Mouse (Mus musculus): ENCODE measurements at regions not wholly inside any gene's neighbourhood (a gene's known extent, or its start where the extent isn't known, plus 50 kb on each side); places are given as distances from the start of the nearest gene placed in this dataset.

GRCm38 (mm10) chr13:44182544-44183191, 398.1 kb downstream of the Cd83 start:
- WGBS: 80% methylated on average over 15 of the region's 15 CpGs
- Histone ChIP-seq H3K4me1 (ENCODE audit: control insufficient read depth, insufficient read depth, low read length) (no peaks in the 10 kb centered on the region), H3K27ac (ENCODE audit: control insufficient read depth, insufficient read depth, low read depth, low read length, poor library complexity) (no peak overlapping the region), H3K4me3 (replicated peaks; ENCODE audit: control insufficient read depth, low read depth, low read length) (no peak overlapping the region)
- TF ChIP-seq POLR2A (IDR thresholded peaks at IDR 0.05; ENCODE audit: borderline replicate concordance, control insufficient read depth, low read depth, low read length) (no peak), CTCF (IDR thresholded peaks at IDR 0.05; ENCODE audit: control insufficient read depth, insufficient read depth, low read length) (no peak)

GRCm38 (mm10) chr13:44195365-44195764, 410.8 kb downstream of the Cd83 start:
- no peak overlapping the region for H3K4me3 ChIP-seq (replicated peaks; ENCODE audit: control insufficient read depth, low read depth, low read length)
- no peak overlapping the region for H3K27ac ChIP-seq (ENCODE audit: control insufficient read depth, insufficient read depth, low read depth, low read length, poor library complexity)
- WGBS: 73% methylated on average over 5 of the region's 5 CpGs
- TF ChIP-seq CTCF (IDR thresholded peaks at IDR 0.05; ENCODE audit: control insufficient read depth, insufficient read depth, low read length): no peak
- no peak for TF ChIP-seq POLR2A (IDR thresholded peaks at IDR 0.05; ENCODE audit: borderline replicate concordance, control insufficient read depth, low read depth, low read length)
- no peaks in the 10 kb centered on the region for H3K4me1 ChIP-seq (ENCODE audit: control insufficient read depth, insufficient read depth, low read length)

- H3K4me3 ChIP-seq (replicated peaks; ENCODE audit: control insufficient read depth, low read depth, low read length): no peak overlapping the region
- 54% methylated on average over 4 of the region's 4 CpGs for WGBS
- no peak for TF ChIP-seq CTCF (IDR thresholded peaks at IDR 0.05; ENCODE audit: control insufficient read depth, insufficient read depth, low read length)
- TF ChIP-seq POLR2A (IDR thresholded peaks at IDR 0.05; ENCODE audit: borderline replicate concordance, control insufficient read depth, low read depth, low read length): no peak
- no peaks in the 10 kb centered on the region for H3K4me1 ChIP-seq (ENCODE audit: control insufficient read depth, insufficient read depth, low read length)
- H3K27ac ChIP-seq (ENCODE audit: control insufficient read depth, insufficient read depth, low read depth, low read length, poor library complexity): no peak overlapping the region
Measured at GRCm38 (mm10) chr13:44206042-44206441, 421.5 kb downstream of the Cd83 start.

GRCm38 (mm10) chr13:44206448-44206847, 421.9 kb downstream of the Cd83 start:
- H3K4me3 ChIP-seq (replicated peaks; ENCODE audit: control insufficient read depth, low read depth, low read length): no peak overlapping the region
- 73% methylated on average over 4 of the region's 4 CpGs for WGBS
- no peak overlapping the region for H3K27ac ChIP-seq (ENCODE audit: control insufficient read depth, insufficient read depth, low read depth, low read length, poor library complexity)
- TF ChIP-seq CTCF (IDR thresholded peaks at IDR 0.05; ENCODE audit: control insufficient read depth, insufficient read depth, low read length) (no peak), POLR2A (IDR thresholded peaks at IDR 0.05; ENCODE audit: borderline replicate concordance, control insufficient read depth, low read depth, low read length) (no peak)
- H3K4me1 ChIP-seq (ENCODE audit: control insufficient read depth, insufficient read depth, low read length): no peaks in the 10 kb centered on the region

GRCm38 (mm10) chr13:44207400-44208005, 422.9 kb downstream of the Cd83 start:
- WGBS: 82% methylated on average over 11 of the region's 11 CpGs
- TF ChIP-seq POLR2A (IDR thresholded peaks at IDR 0.05; ENCODE audit: borderline replicate concordance, control insufficient read depth, low read depth, low read length) (no peak), CTCF (IDR thresholded peaks at IDR 0.05; ENCODE audit: control insufficient read depth, insufficient read depth, low read length) (no peak)
- Histone ChIP-seq H3K27ac (ENCODE audit: control insufficient read depth, insufficient read depth, low read depth, low read length, poor library complexity) (no peak overlapping the region), H3K4me3 (replicated peaks; ENCODE audit: control insufficient read depth, low read depth, low read length) (no peak overlapping the region), H3K4me1 (ENCODE audit: control insufficient read depth, insufficient read depth, low read length) (no peaks in the 10 kb centered on the region)

GRCm38 (mm10) chr13:44209036-44209435, 424.5 kb downstream of the Cd83 start:
- no peak overlapping the region for H3K27ac ChIP-seq (ENCODE audit: control insufficient read depth, insufficient read depth, low read depth, low read length, poor library complexity)
- 66% methylated on average over 11 of the region's 11 CpGs for WGBS
- no peak overlapping the region for H3K4me3 ChIP-seq (replicated peaks; ENCODE audit: control insufficient read depth, low read depth, low read length)
- TF ChIP-seq POLR2A (IDR thresholded peaks at IDR 0.05; ENCODE audit: borderline replicate concordance, control insufficient read depth, low read depth, low read length) (no peak), CTCF (IDR thresholded peaks at IDR 0.05; ENCODE audit: control insufficient read depth, insufficient read depth, low read length) (no peak)
- no peaks in the 10 kb centered on the region for H3K4me1 ChIP-seq (ENCODE audit: control insufficient read depth, insufficient read depth, low read length)

- WGBS: 54% methylated on average over 6 of the region's 6 CpGs
- no peaks in the 10 kb centered on the region for H3K4me1 ChIP-seq (ENCODE audit: control insufficient read depth, insufficient read depth, low read length)
- TF ChIP-seq CTCF (IDR thresholded peaks at IDR 0.05; ENCODE audit: control insufficient read depth, insufficient read depth, low read length) (no peak), POLR2A (IDR thresholded peaks at IDR 0.05; ENCODE audit: borderline replicate concordance, control insufficient read depth, low read depth, low read length) (no peak)
- no peak overlapping the region for H3K27ac ChIP-seq (ENCODE audit: control insufficient read depth, insufficient read depth, low read depth, low read length, poor library complexity)
- H3K4me3 ChIP-seq (replicated peaks; ENCODE audit: control insufficient read depth, low read depth, low read length): no peak overlapping the region
Measured at GRCm38 (mm10) chr13:44210123-44210522, 425.5 kb downstream of the Cd83 start.

- TF ChIP-seq POLR2A (IDR thresholded peaks at IDR 0.05; ENCODE audit: borderline replicate concordance, control insufficient read depth, low read depth, low read length) (no peak), CTCF (IDR thresholded peaks at IDR 0.05; ENCODE audit: control insufficient read depth, insufficient read depth, low read length) (no peak)
- 70% methylated on average over 4 of the region's 4 CpGs for WGBS
- no peaks in the 10 kb centered on the region for H3K4me1 ChIP-seq (ENCODE audit: control insufficient read depth, insufficient read depth, low read length)
- H3K27ac ChIP-seq (ENCODE audit: control insufficient read depth, insufficient read depth, low read depth, low read length, poor library complexity): no peak overlapping the region
- H3K4me3 ChIP-seq (replicated peaks; ENCODE audit: control insufficient read depth, low read depth, low read length): no peak overlapping the region
Measured at GRCm38 (mm10) chr13:44212356-44212755, 427.8 kb downstream of the Cd83 start.

Data from bone marrow, adult 2 months (tissue).